Mouse (Mus musculus) myocyte (in vitro differentiated cells): ENCODE measurements around the gene Rac3. TPM values are rescaled to one million over a fixed set of nuclear protein-coding genes. Genes with fewer than 3 reads are reported as not detected.

Source experiments
- H3K27me3 ChIP-seq: one replicate; pipeline ENCODE4 v1.6.1; 2011; ENCODE audit not compliant: control insufficient read depth, insufficient read depth, insufficient read length
- H3K36me3 ChIP-seq: one replicate; pipeline ENCODE4 v1.6.1; 2011; ENCODE audit not compliant: control insufficient read depth, insufficient read depth
- H3K4me2 ChIP-seq: one replicate; pipeline ENCODE4 v1.6.1; 2011; ENCODE audit warnings: low read depth, control low read depth
- H3K4me3 ChIP-seq: one replicate; pipeline ENCODE4 v1.5.1; 2011; ENCODE audit warnings: mild to moderate bottlenecking, control low read depth, moderate library complexity
- H3K79me2 ChIP-seq: one replicate; pipeline ENCODE4 v1.6.1; 2011; ENCODE audit not compliant: control insufficient read depth, insufficient read depth
- H3ac ChIP-seq: one replicate; pipeline ENCODE4 v1.6.1; 2011; ENCODE audit not compliant: control insufficient read depth, insufficient read length
- CEBPB ChIP-seq: IDR thresholded peaks from 2 replicates; pipeline ENCODE4 v1.6.1; 2011; ENCODE audit warnings: mild to moderate bottlenecking, moderate library complexity; ENCODE audit not compliant: poor library complexity, insufficient read depth, severe bottlenecking
- E2F4 ChIP-seq: IDR thresholded peaks from one replicate; pipeline ENCODE4 v1.6.1; 2011; ENCODE audit warnings: mild to moderate bottlenecking, control low read depth, moderate library complexity; ENCODE audit not compliant: insufficient read depth
- MAX ChIP-seq: IDR thresholded peaks from one replicate; pipeline ENCODE4 v1.6.1; 2011; ENCODE audit warnings: low read depth, mild to moderate bottlenecking, control low read depth
- MYOD1 ChIP-seq, 3 experiments: IDR thresholded peaks; one replicate each; pipeline ENCODE4 v1.6.1; 2011; ENCODE audit warnings: control low read depth in 2 of 3, low read depth in 2 of 3, mild to moderate bottlenecking in 2 of 3, moderate library complexity in 1 of 3; ENCODE audit not compliant: insufficient read length in 2 of 3, control insufficient read depth in 1 of 3
- MYOG ChIP-seq, 3 experiments: IDR thresholded peaks; one replicate each; pipeline ENCODE4 v1.6.1; 2011; ENCODE audit warnings: control low read depth in 2 of 3, low read depth in 2 of 3, mild to moderate bottlenecking in 2 of 3; ENCODE audit not compliant: insufficient read length in 2 of 3, control insufficient read depth in 1 of 3, insufficient read depth in 1 of 3
- POLR2A ChIP-seq: IDR thresholded peaks from one replicate; pipeline ENCODE4 v1.6.1; 2011; ENCODE audit warnings: low read depth, mild to moderate bottlenecking, control low read depth, moderate library complexity; ENCODE audit not compliant: insufficient read length
- POLR2AphosphoS2 ChIP-seq: IDR thresholded peaks from one replicate; pipeline ENCODE4 v1.6.1; 2011; ENCODE audit warnings: low read depth, control low read depth; ENCODE audit not compliant: insufficient read length
- REST ChIP-seq: IDR thresholded peaks from one replicate; pipeline ENCODE4 v1.6.1; 2011; ENCODE audit warnings: mild to moderate bottlenecking, control low read depth, moderate library complexity; ENCODE audit not compliant: insufficient read depth, insufficient read length
- SRF ChIP-seq: IDR thresholded peaks from one replicate; pipeline ENCODE4 v1.6.1; 2011; ENCODE audit warnings: low read depth; ENCODE audit not compliant: control insufficient read depth, insufficient read length
- TCF12 ChIP-seq: IDR thresholded peaks from one replicate; pipeline ENCODE4 v1.6.1; 2011; ENCODE audit warnings: mild to moderate bottlenecking, control low read depth; ENCODE audit not compliant: poor library complexity, insufficient read depth, severe bottlenecking
- TCF3 ChIP-seq: IDR thresholded peaks from one replicate; pipeline ENCODE4 v1.6.1; 2011; ENCODE audit warnings: low read depth, control low read depth; ENCODE audit not compliant: insufficient read length
- USF1 ChIP-seq: IDR thresholded peaks from one replicate; pipeline ENCODE4 v1.6.1; 2011; ENCODE audit warnings: low read depth, mild to moderate bottlenecking, control low read depth, moderate library complexity
- polyA plus RNA-seq: library from polyadenylated mRNA; unstranded; fragments of >200 nt; fragmentation: generic; extraction: Trizol; gene quantifications from one replicate; pipeline ENCODE4 v1.2.1, GENCODE M21; 2012; ENCODE audit warnings: missing spikeins

Gene Rac3
- polyA plus RNA-seq, 1 experiment: 1.9 TPM

DNA sequence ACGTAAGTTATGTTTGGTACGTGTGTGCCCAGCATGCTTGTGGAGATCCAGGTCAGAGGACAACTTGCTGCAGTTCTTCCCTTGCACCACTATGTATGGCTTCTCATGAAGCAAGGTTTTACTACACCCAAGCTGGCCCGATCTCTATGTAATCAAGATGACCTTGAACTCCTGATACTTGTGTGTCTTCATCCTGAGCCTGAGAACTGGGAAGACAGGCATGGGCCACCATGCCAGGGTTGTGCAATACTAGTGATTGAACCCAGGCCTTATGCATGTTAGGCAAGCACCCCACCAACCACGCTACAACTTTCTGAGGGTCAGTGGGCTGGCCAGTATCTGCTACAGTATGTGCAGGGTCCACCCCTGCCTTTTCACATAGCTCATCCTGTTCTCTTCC, 44.3 kb upstream of the Rac3 start:
- Histone ChIP-seq H3K4me2 (no peak overlapping the region), H3K4me3 (no peak overlapping the region), H3K36me3 (peaks cover 7% of the 10 kb centered on the region), H3K27me3 (no peaks in the 10 kb centered on the region), H3K79me2 (no peaks in the 10 kb centered on the region), H3ac (no peak overlapping the region)
- TF ChIP-seq USF1 (no peak), TCF12 (no peak), SRF (no peak), MYOD1 (IDR thresholded peaks at IDR 0.05; ENCODE audit: control insufficient read depth in 1 of 3, insufficient read length in 2 of 3, low read depth in 2 of 3) (no peak), TCF3 (no peak), MAX (no peak), POLR2AphosphoS2 (no peak), CEBPB (no peak), E2F4 (no peak), REST (no peak), MYOG (IDR thresholded peaks at IDR 0.05; ENCODE audit: control insufficient read depth in 1 of 3, insufficient read depth in 1 of 3, insufficient read length in 2 of 3, low read depth in 2 of 3) (no peak), POLR2A (no peak)

DNA sequence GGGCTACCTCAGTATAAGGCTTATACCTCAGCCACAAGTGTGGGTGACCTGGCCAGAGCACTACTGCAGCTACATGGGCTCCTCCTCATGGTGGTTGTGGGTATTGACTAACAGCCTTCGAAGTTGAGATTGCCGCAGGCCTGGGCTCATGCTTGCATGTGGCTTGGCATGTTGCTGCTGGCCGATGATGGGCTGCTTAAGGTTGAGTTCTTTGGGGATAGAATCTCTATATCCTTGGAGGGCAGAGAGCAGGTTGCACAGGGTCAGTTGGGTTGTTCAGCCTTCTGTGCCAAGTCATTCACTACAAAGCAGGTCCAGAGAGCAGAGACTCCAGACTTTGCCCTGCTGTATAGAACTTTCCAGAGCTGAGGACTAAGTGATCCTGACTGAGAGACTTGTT, 41.4 kb upstream of the Rac3 start:
- Histone ChIP-seq H3K36me3 (peaks cover 7% of the 10 kb centered on the region), H3K27me3 (no peaks in the 10 kb centered on the region), H3K79me2 (no peaks in the 10 kb centered on the region), H3K4me2 (no peak overlapping the region), H3ac (no peak overlapping the region), H3K4me3 (no peak overlapping the region)
- TF ChIP-seq MAX (no peak), MYOG (IDR thresholded peaks at IDR 0.05; ENCODE audit: control insufficient read depth in 1 of 3, insufficient read depth in 1 of 3, insufficient read length in 2 of 3, low read depth in 2 of 3) (no peak), CEBPB (no peak), MYOD1 (IDR thresholded peaks at IDR 0.05; ENCODE audit: control insufficient read depth in 1 of 3, insufficient read length in 2 of 3, low read depth in 2 of 3) (no peak), TCF3 (no peak), SRF (no peak), E2F4 (no peak), POLR2A (no peak), POLR2AphosphoS2 (no peak), TCF12 (no peak), REST (no peak), USF1 (no peak)

DNA sequence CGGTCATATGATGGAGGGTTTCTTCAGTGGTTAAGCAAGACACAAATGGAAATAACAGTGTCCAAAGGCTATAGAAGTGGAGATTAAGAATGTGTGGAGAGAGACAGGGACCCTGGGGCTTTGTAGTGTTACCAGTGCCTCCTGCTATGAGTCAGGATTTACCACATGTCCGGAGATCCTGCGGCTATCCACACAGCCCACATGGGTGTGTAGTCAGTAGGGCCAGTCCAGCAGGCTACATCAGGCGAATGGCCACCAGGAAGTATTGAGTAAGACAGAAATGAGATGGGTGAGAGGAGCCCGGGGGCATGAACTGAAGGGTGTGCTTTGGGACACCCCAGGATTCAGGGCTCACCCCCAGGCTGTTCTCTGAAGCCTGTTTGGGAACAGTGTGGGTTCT, 38.6 kb upstream of the Rac3 start:
- Histone ChIP-seq H3K4me3 (no peak overlapping the region), H3K4me2 (peak overlapping the region; percentile 56), H3ac (no peak overlapping the region), H3K36me3 (peaks cover 7% of the 10 kb centered on the region), H3K79me2 (no peaks in the 10 kb centered on the region), H3K27me3 (no peaks in the 10 kb centered on the region)
- TF ChIP-seq E2F4 (no peak), POLR2AphosphoS2 (no peak), SRF (no peak), CEBPB (peak; percentile 66), MYOG (IDR thresholded peaks at IDR 0.05; ENCODE audit: control insufficient read depth in 1 of 3, insufficient read depth in 1 of 3, insufficient read length in 2 of 3, low read depth in 2 of 3) (peak in 1 of 3 experiments; percentile 56), TCF12 (no peak), POLR2A (no peak), MAX (no peak), USF1 (peak; percentile 23), TCF3 (no peak), REST (no peak), MYOD1 (IDR thresholded peaks at IDR 0.05; ENCODE audit: control insufficient read depth in 1 of 3, insufficient read length in 2 of 3, low read depth in 2 of 3) (peak in 1 of 3 experiments; percentile 56)

DNA sequence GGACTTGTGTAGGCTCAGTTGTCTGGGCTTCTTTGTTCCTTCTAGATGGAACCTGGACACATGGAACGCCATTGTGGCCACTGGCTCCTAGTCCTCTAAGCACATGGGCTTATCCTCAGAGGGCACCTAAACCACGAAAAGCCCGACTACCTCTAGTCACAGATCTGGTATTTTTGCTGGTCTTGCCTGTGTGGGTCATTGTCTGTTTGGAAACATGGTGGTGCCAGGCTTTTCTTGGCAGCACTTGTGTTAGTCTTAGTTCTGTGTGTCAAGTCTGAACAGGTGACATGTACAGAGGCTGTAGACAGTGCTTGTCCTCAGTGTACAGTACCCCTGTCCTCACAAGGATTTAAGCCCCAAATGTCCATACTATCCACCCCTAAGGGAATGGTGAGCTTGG, 37.7 kb upstream of the Rac3 start:
- no peak for TF ChIP-seq POLR2A
- TF ChIP-seq E2F4: no peak
- TF ChIP-seq MYOG (IDR thresholded peaks at IDR 0.05; ENCODE audit: control insufficient read depth in 1 of 3, insufficient read depth in 1 of 3, insufficient read length in 2 of 3, low read depth in 2 of 3): no peak
- peak in 1 of 3 experiments; percentile 30 for TF ChIP-seq MYOD1 (IDR thresholded peaks at IDR 0.05; ENCODE audit: control insufficient read depth in 1 of 3, insufficient read length in 2 of 3, low read depth in 2 of 3)
- no peaks in the 10 kb centered on the region for H3K79me2 ChIP-seq
- H3K27me3 ChIP-seq: no peaks in the 10 kb centered on the region
- no peak overlapping the region for H3ac ChIP-seq
- H3K4me3 ChIP-seq: no peak overlapping the region
- peaks cover 14% of the 10 kb centered on the region for H3K36me3 ChIP-seq
- peak overlapping the region; percentile 56 for H3K4me2 ChIP-seq

DNA sequence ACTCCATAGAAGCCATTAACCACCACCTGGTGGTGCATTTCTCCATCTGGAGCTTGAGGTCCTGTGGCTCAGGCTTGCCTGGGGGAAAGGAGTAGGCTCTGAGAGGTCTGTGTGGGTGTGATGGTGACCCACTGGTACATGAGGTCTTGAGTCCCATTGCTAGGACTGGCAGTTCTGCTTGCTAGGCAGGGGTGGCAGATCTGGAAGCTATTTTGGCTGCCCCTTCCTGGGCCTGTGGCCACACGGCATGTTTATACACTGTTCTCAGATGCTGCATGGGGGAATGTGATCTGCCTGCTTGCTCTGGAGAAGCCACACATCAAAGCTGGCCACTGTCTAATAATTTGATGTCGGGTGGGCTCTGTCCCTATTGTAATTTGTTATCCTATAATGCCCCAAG, 37.2 kb upstream of the Rac3 start:
- no peaks in the 10 kb centered on the region for H3K27me3 ChIP-seq
- peaks cover 15% of the 10 kb centered on the region for H3K36me3 ChIP-seq
- H3ac ChIP-seq: no peak overlapping the region
- H3K4me2 ChIP-seq: no peak overlapping the region
- no peaks in the 10 kb centered on the region for H3K79me2 ChIP-seq
- no peak for TF ChIP-seq SRF
- no peak for TF ChIP-seq MYOD1 (IDR thresholded peaks at IDR 0.05; ENCODE audit: control insufficient read depth in 1 of 3, insufficient read length in 2 of 3, low read depth in 2 of 3)
- TF ChIP-seq POLR2A: no peak
- no peak for TF ChIP-seq MAX
- TF ChIP-seq TCF12: no peak
- no peak for TF ChIP-seq POLR2AphosphoS2
- no peak for TF ChIP-seq CEBPB
- TF ChIP-seq USF1: no peak
- no peak for TF ChIP-seq E2F4
- no peak for TF ChIP-seq TCF3
- no peak for TF ChIP-seq MYOG (IDR thresholded peaks at IDR 0.05; ENCODE audit: control insufficient read depth in 1 of 3, insufficient read depth in 1 of 3, insufficient read length in 2 of 3, low read depth in 2 of 3)
- no peak for TF ChIP-seq REST
- H3K4me3 ChIP-seq: no peak overlapping the region
